ENCODE assay signal across 13 mouse cellular contexts in the genomic region with DNA sequence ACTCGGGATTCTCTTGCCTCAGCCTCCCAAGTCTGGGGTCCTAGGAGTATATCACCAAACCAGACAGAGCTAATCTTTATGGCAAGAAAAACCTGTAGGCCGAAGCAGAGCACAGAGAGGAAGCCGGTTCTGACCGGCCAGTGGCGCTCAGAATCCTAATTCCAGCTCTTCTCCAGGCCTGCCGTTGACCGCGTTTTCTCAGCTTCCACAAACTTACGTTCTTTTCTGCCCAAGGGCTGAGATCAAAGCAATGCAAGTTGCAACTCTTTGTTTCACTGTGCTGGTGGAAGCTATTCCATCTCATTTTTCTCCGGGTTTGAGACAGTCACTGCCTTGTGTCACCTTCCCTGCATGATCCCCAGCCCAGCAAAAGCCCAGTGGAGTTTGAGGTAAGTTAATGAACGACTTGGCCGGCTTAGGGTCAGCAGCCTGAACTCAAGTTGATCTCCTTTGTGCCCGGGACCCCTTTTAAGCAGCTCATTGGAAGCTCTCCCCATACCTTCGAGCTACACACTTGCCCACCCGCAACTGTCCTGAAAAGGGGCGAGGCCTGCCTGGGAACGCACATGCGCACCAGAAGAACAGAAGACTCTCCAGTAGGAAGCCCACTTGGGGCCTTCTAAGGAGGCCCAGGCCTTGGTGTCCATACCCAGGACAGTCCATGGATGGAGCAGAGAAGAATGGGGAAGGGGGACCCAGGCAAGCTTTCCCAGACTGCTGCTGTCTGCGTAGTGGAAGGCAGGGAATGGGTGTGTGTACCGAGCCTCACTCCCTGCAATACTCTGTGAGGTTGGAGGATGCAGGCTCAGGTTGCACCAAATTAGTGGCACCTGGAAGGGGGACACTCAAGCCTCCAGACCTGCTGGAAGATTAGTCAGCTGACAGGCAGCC. TPM values are rescaled to one million over a fixed set of nuclear protein-coding genes. Genes with fewer than 3 reads are reported as not detected.
DNase-seq lines count a peak whose midpoint lies in the region; ATAC-seq and TF ChIP-seq lines count a peak whose summit lies in the region.
"Had no signal": no experiment of that assay in that cellular context is flagged by ENCODE, and none has a peak within 500 bp of the region (broad histone marks: within the 10 kb centered on the region; RNA-seq: fewer than 3 reads in every experiment).

No protein-coding gene starts in this region.

- H3K9me3 ChIP-seq in midbrain, embryonic 10.5 days (replicated peaks), result no peaks in the 10 kb centered on the region
- H3K9me3 ChIP-seq in midbrain, postnatal 0 days (ENCODE audit: low read length), result no peaks in the 10 kb centered on the region
- H3K9me3 ChIP-seq in forebrain, embryonic 14.5 days (replicated peaks; ENCODE audit: control insufficient read depth, low read length), result no peaks in the 10 kb centered on the region
- H3K9me3 ChIP-seq in kidney, embryonic 15.5 days (replicated peaks), result no peaks in the 10 kb centered on the region
- H3K9me3 ChIP-seq in neural tube, embryonic 13.5 days, result no peaks in the 10 kb centered on the region
- no peaks in the 10 kb centered on the region for H3K9me3 ChIP-seq in liver, embryonic 11.5 days (ENCODE audit: control insufficient read depth, low read length)
- H3K9me3 ChIP-seq: embryonic facial prominence, embryonic 15.5 days; limb, embryonic 15.5 days; lung, embryonic 15.5 days had no signal

- H3K27ac ChIP-seq in midbrain, embryonic 10.5 days (replicated peaks), result peak overlapping the region; percentile 77
- H3K27ac ChIP-seq in midbrain, postnatal 0 days (ENCODE audit: low read depth, low read length), result no peak overlapping the region
- peak overlapping the region; percentile 1; the same call in 1 of the 2 replicates for H3K27ac ChIP-seq in forebrain, embryonic 14.5 days (ENCODE audit: low read depth, low read length)
- peak overlapping the region; percentile 69 for H3K27ac ChIP-seq in kidney, embryonic 15.5 days
- peak overlapping the region; percentile 83 for H3K27ac ChIP-seq in neural tube, embryonic 13.5 days (replicated peaks)
- H3K27ac ChIP-seq in liver, embryonic 11.5 days (ENCODE audit: low read depth, low read length), result no peak overlapping the region
- H3K27ac ChIP-seq: embryonic facial prominence, embryonic 15.5 days; limb, embryonic 15.5 days; lung, embryonic 15.5 days had no signal

- no peaks in the 10 kb centered on the region for H3K36me3 ChIP-seq in midbrain, embryonic 10.5 days
- H3K36me3 ChIP-seq in midbrain, postnatal 0 days (ENCODE audit: insufficient read depth, low read length), result no peaks in the 10 kb centered on the region
- H3K36me3 ChIP-seq in forebrain, embryonic 14.5 days (ENCODE audit: control insufficient read depth, insufficient read depth, low read length), result no peaks in the 10 kb centered on the region
- H3K36me3 ChIP-seq in kidney, embryonic 15.5 days, result no peaks in the 10 kb centered on the region
- H3K36me3 ChIP-seq in neural tube, embryonic 13.5 days, result no peaks in the 10 kb centered on the region
- no peaks in the 10 kb centered on the region for H3K36me3 ChIP-seq in liver, embryonic 11.5 days (ENCODE audit: control insufficient read depth, insufficient read depth, low read length)
- H3K36me3 ChIP-seq: embryonic facial prominence, embryonic 15.5 days; limb, embryonic 15.5 days; lung, embryonic 15.5 days had no signal

- no peak overlapping the region for H3K4me2 ChIP-seq in midbrain, postnatal 0 days (ENCODE audit: low read depth, low read length, poor library complexity, severe bottlenecking)
- H3K4me2 ChIP-seq in forebrain, embryonic 14.5 days (ENCODE audit: low read length), result no peak overlapping the region
- H3K4me2 ChIP-seq in kidney, embryonic 15.5 days, result no peak overlapping the region
- no peak overlapping the region for H3K4me2 ChIP-seq in neural tube, embryonic 13.5 days
- no peak overlapping the region for H3K4me2 ChIP-seq in liver, embryonic 11.5 days
- H3K4me2 ChIP-seq: embryonic facial prominence, embryonic 15.5 days; limb, embryonic 15.5 days; lung, embryonic 15.5 days had no signal

- no peak for TF ChIP-seq CTCF in midbrain, postnatal 0 days (IDR thresholded peaks at IDR 0.05)

- WGBS in midbrain, embryonic 10.5 days, result 78% methylated on average over 20 of the region's 20 CpGs
- 74% methylated on average over 20 of the region's 20 CpGs for WGBS in midbrain, postnatal 0 days
- WGBS in forebrain, embryonic 14.5 days, result 73% methylated on average over 20 of the region's 20 CpGs
- WGBS in kidney, embryonic 15.5 days, result 66% methylated on average over 20 of the region's 20 CpGs
- 40% methylated on average over 20 of the region's 20 CpGs for WGBS in neural tube, embryonic 13.5 days
- WGBS in liver, embryonic 11.5 days, result 78% methylated on average over 20 of the region's 20 CpGs

- no peak overlapping the region for H3K9ac ChIP-seq in midbrain, postnatal 0 days (replicated peaks; ENCODE audit: low read length, poor library complexity, severe bottlenecking)
- no peak overlapping the region for H3K9ac ChIP-seq in forebrain, embryonic 14.5 days (ENCODE audit: low read length)
- no peak overlapping the region for H3K9ac ChIP-seq in kidney, embryonic 15.5 days
- no peak overlapping the region for H3K9ac ChIP-seq in neural tube, embryonic 13.5 days
- H3K9ac ChIP-seq in liver, embryonic 11.5 days (ENCODE audit: low read depth, low read length), result no peak overlapping the region
- H3K9ac ChIP-seq: embryonic facial prominence, embryonic 15.5 days; limb, embryonic 15.5 days; lung, embryonic 15.5 days had no signal

- no peak for DNase-seq in midbrain, embryonic 10.5 days (ENCODE audit: low spot score)
- no peak for DNase-seq in midbrain, postnatal 0 days (ENCODE audit: low spot score)
- DNase-seq in forebrain, embryonic 14.5 days (ENCODE audit: low spot score), result no peak
- no peak for DNase-seq in liver, embryonic 11.5 days (ENCODE audit: low spot score)
- no peak for DNase-seq in left cerebral cortex, adult 11 months (ENCODE audit: low spot score)
- DNase-seq: cerebellum, adult 2 months; layer of hippocampus, postnatal 36 days had no signal

- no peak for ATAC-seq in midbrain, postnatal 0 days (ENCODE audit: low FRiP score)
- ATAC-seq in forebrain, embryonic 14.5 days, result no peak
- 0 out of 2 replicates have a peak, but pooled peaks have one; percentile 16 for ATAC-seq in kidney, embryonic 15.5 days (replicated peaks; ENCODE audit: low FRiP score)
- no peak for ATAC-seq in neural tube, embryonic 13.5 days (ENCODE audit: low read depth)
- ATAC-seq in liver, embryonic 11.5 days (replicated peaks; ENCODE audit: low FRiP score), result no peak
- ATAC-seq: inflammation-experienced regulatory T-cells, adult 6 months had no signal

- H3K4me1 ChIP-seq in midbrain, embryonic 10.5 days, result peaks cover 59% of the 10 kb centered on the region
- H3K4me1 ChIP-seq in midbrain, postnatal 0 days (ENCODE audit: insufficient read depth, low read length), result 0 out of 2 replicates have a peak, but pooled peaks cover 3% of the 10 kb centered on the region
- peaks cover 24% of the 10 kb centered on the region for H3K4me1 ChIP-seq in forebrain, embryonic 14.5 days (ENCODE audit: control insufficient read depth, insufficient read depth, low read length)
- peaks cover 64% of the 10 kb centered on the region for H3K4me1 ChIP-seq in kidney, embryonic 15.5 days
- H3K4me1 ChIP-seq in neural tube, embryonic 13.5 days (replicated peaks), result peaks cover 53% of the 10 kb centered on the region
- peaks cover 14% of the 10 kb centered on the region for H3K4me1 ChIP-seq in liver, embryonic 11.5 days (replicated peaks; ENCODE audit: control insufficient read depth, insufficient read depth, low read length)

- H3K4me3 ChIP-seq in midbrain, embryonic 10.5 days, result no peak overlapping the region
- no peak overlapping the region for H3K4me3 ChIP-seq in midbrain, postnatal 0 days (ENCODE audit: low read depth, low read length)
- H3K4me3 ChIP-seq in forebrain, embryonic 14.5 days (ENCODE audit: low read depth, low read length), result no peak overlapping the region
- no peak overlapping the region for H3K4me3 ChIP-seq in kidney, embryonic 15.5 days (replicated peaks)
- no peak overlapping the region for H3K4me3 ChIP-seq in neural tube, embryonic 13.5 days
- H3K4me3 ChIP-seq in liver, embryonic 11.5 days (ENCODE audit: low read depth, low read length), result no peak overlapping the region
- H3K4me3 ChIP-seq: embryonic facial prominence, embryonic 15.5 days; limb, embryonic 15.5 days; lung, embryonic 15.5 days had no signal

- H3K27me3 ChIP-seq in midbrain, embryonic 10.5 days (ENCODE audit: low read depth, poor library complexity, severe bottlenecking), result peaks cover 40% of the 10 kb centered on the region
- H3K27me3 ChIP-seq in midbrain, postnatal 0 days (ENCODE audit: insufficient read depth, low read length), result no peaks in the 10 kb centered on the region
- no peaks in the 10 kb centered on the region for H3K27me3 ChIP-seq in forebrain, embryonic 14.5 days (replicated peaks; ENCODE audit: control insufficient read depth, insufficient read depth, low read length)
- no peaks in the 10 kb centered on the region for H3K27me3 ChIP-seq in kidney, embryonic 15.5 days
- 0 out of 2 replicates have a peak, but pooled peaks cover 4% of the 10 kb centered on the region for H3K27me3 ChIP-seq in neural tube, embryonic 13.5 days
- peaks cover 20% of the 10 kb centered on the region for H3K27me3 ChIP-seq in liver, embryonic 11.5 days (replicated peaks; ENCODE audit: control insufficient read depth, insufficient read depth, low read length)
- H3K27me3 ChIP-seq: embryonic facial prominence, embryonic 15.5 days; lung, embryonic 15.5 days had no signal

RNA-seq across cellular contexts. Expression of a gene that starts 47.7 kb away (rescaled TPM):
- polyA plus RNA-seq in midbrain, embryonic 10.5 days (2016; fragmentation: Nextera tagmentation; extraction: Ambion mirVana), result 0.86 and 1.7 TPM in 2 replicates
- 5.0 and 7.3 TPM in 2 replicates for total RNA-seq in midbrain, postnatal 0 days (2014; rRNA removed)
- polyA plus RNA-seq in midbrain, postnatal 0 days (2015; fragmentation: Nextera tagmentation; extraction: Ambion mirVana), result 2.1 and 2.7 TPM in 2 replicates
- 2.4 and 3.4 TPM in 2 replicates for polyA plus RNA-seq in forebrain, embryonic 14.5 days (2014; fragmentation: Nextera tagmentation; extraction: Ambion mirVana)
- 0.27 and 0.56 TPM in 2 replicates for polyA plus RNA-seq in kidney, embryonic 15.5 days (2015; fragmentation: Nextera tagmentation; extraction: Ambion mirVana)
- polyA plus RNA-seq in neural tube, embryonic 13.5 days (2015; fragmentation: Nextera tagmentation; extraction: Ambion mirVana), result 2.0 and 2.4 TPM in 2 replicates
- 0.40 TPM in 1 of 2 replicates, not detected in the other for polyA plus RNA-seq in liver, embryonic 11.5 days (2014; fragmentation: Nextera tagmentation; extraction: Ambion mirVana)
- polyA plus RNA-seq: inflammation-experienced regulatory T-cells, adult 6 months had no signal

RNA-seq across cellular contexts. Expression of a gene that starts 59.2 kb away (rescaled TPM):
- 3.0 and 5.7 TPM in 2 replicates for polyA plus RNA-seq in midbrain, embryonic 10.5 days (2016; fragmentation: Nextera tagmentation; extraction: Ambion mirVana)
- total RNA-seq in midbrain, postnatal 0 days (2014; rRNA removed), result 48.3 and 62.3 TPM in 2 replicates
- polyA plus RNA-seq in midbrain, postnatal 0 days (2015; fragmentation: Nextera tagmentation; extraction: Ambion mirVana), result 11.3 and 12.1 TPM in 2 replicates
- 10.2 and 14.1 TPM in 2 replicates for polyA plus RNA-seq in forebrain, embryonic 14.5 days (2014; fragmentation: Nextera tagmentation; extraction: Ambion mirVana)
- polyA plus RNA-seq in kidney, embryonic 15.5 days (2015; fragmentation: Nextera tagmentation; extraction: Ambion mirVana), result 7.2 and 8.5 TPM in 2 replicates
- polyA plus RNA-seq in neural tube, embryonic 13.5 days (2015; fragmentation: Nextera tagmentation; extraction: Ambion mirVana), result 10.7 and 13.7 TPM in 2 replicates
- polyA plus RNA-seq in liver, embryonic 11.5 days (2014; fragmentation: Nextera tagmentation; extraction: Ambion mirVana), result 17.1 and 19.6 TPM in 2 replicates

Comparison
In these comparisons a context has a peak if more than half of its experiments do, and no peak if none do; other contexts are left out.
1. H3K27ac ChIP-seq: peak in midbrain, embryonic 10.5 days (single experiment), forebrain, embryonic 14.5 days (single experiment), kidney, embryonic 15.5 days (single experiment) and neural tube, embryonic 13.5 days (single experiment); none in midbrain, postnatal 0 days (single experiment) and liver, embryonic 11.5 days (single experiment).